Mouse (Mus musculus) megakaryocyte-erythroid progenitor cell, adult 5 weeks (primary cell): ENCODE data around the gene Frmd3. TPM values are rescaled to one million over a fixed set of nuclear protein-coding genes. Genes with fewer than 3 reads are reported as not detected.

Experiments used
- polyA plus RNA-seq: library from polyadenylated mRNA; stranded (reverse); fragments of >175 nt; gene quantifications from 2 replicates; pipeline ENCODE4 v1.2.3, GENCODE M21; 2012

Gene Frmd3
- not detected in 2 replicates for polyA plus RNA-seq

GRCm38 (mm10) chr4:74013211-74014047, at the start of gene Frmd3:
Frmd3 (plus strand) TSS chr4:74013442.

GRCm38 (mm10) chr4:74242176-74242575, 228.9 kb downstream of the Frmd3 start, which contains the start of gene Kdm4c:
Kdm4c (plus strand) TSS chr4:74242497.

Other genes starting within 250 kb of the Frmd3 start
- not detected in 2 replicates for gene Rasef, start 222.4 kb upstream of the Frmd3 start, polyA plus RNA-seq
- gene Gm11758, start 137.2 kb upstream of the Frmd3 start, polyA plus RNA-seq = not detected in 2 replicates
- gene Gm11757, start 122.3 kb upstream of the Frmd3 start, polyA plus RNA-seq = not detected in 2 replicates
- not detected in 2 replicates for gene Gm13871, start 107.5 kb upstream of the Frmd3 start, polyA plus RNA-seq
- gene Gm11756, start 92.7 kb upstream of the Frmd3 start, polyA plus RNA-seq = 0.12 TPM in 1 of 2 replicates, not detected in the other
- not detected in 2 replicates for gene 2310002L09Rik, start 62.6 kb upstream of the Frmd3 start, polyA plus RNA-seq
- gene Kdm4c, start 229.1 kb downstream of the Frmd3 start, polyA plus RNA-seq = 1.7 and 1.8 TPM in 2 replicates